Mouse (Mus musculus) CH12.LX (cell line): Measurements from ENCODE around the gene Mapk11. TPM values are rescaled to one million over a fixed set of nuclear protein-coding genes. Genes with fewer than 3 reads are reported as not detected.

Experiments used
- DNase-seq: peaks from one replicate; pipeline ENCODE4 v3.0.0-alpha.2; 2013; ENCODE audit errors: extremely low read depth
- H3K27ac ChIP-seq: 2 replicates; pipeline ENCODE4 v1.5.1; 2012; ENCODE audit warnings: low read depth, mild to moderate bottlenecking, control low read depth, moderate library complexity; ENCODE audit not compliant: insufficient read depth
- H3K27me3 ChIP-seq: replicated peaks from 2 replicates; pipeline ENCODE3; 2012; ENCODE audit warnings: inconsistent platforms
- H3K36me3 ChIP-seq, 2 experiments: replicated peaks in 1 of 2; 2 replicates each; pipeline versions ENCODE3 to v1.6.1; 2012; ENCODE audit warnings: inconsistent platforms in 1 of 2, low read length in 1 of 2, mild to moderate bottlenecking in 1 of 2, mixed read lengths in 1 of 2, moderate library complexity in 1 of 2; ENCODE audit not compliant: control insufficient read depth in 1 of 2, insufficient read depth in 1 of 2
- H3K4me1 ChIP-seq, 2 experiments: 2 replicates each; pipeline ENCODE4 v1.6.1; 2012; ENCODE audit warnings: inconsistent platforms in 1 of 2, moderate library complexity in 1 of 2; ENCODE audit not compliant: insufficient read depth in 2 of 2, control insufficient read depth in 1 of 2
- H3K4me2 ChIP-seq: 2 replicates; pipeline ENCODE4 v1.6.1; 2012; ENCODE audit warnings: low read depth, mild to moderate bottlenecking, control low read depth; ENCODE audit not compliant: poor library complexity, insufficient read depth, severe bottlenecking
- H3K4me3 ChIP-seq, 3 experiments: fragments of 150-350 bp in 1 of 3; sonication (generic) in 1 of 3; replicated peaks in 1 of 3; 2 replicates each; pipeline versions ENCODE3 to v1.5.1; 2011 to 2012; ENCODE audit warnings: low read depth in 2 of 3, low read length in 2 of 3, mild to moderate bottlenecking in 2 of 3, moderate library complexity in 2 of 3, control low read depth in 1 of 3, improper control_type of control experiment in 1 of 3, inconsistent platforms in 1 of 3, mixed read lengths in 1 of 3; ENCODE audit not compliant: poor library complexity in 1 of 3
- H3K79me2 ChIP-seq: replicated peaks from 2 replicates; pipeline ENCODE4 v1.6.1; 2012; ENCODE audit warnings: mild to moderate bottlenecking, moderate library complexity; ENCODE audit not compliant: control insufficient read depth, poor library complexity, insufficient read depth, severe bottlenecking; ENCODE audit errors: extremely low read depth
- H3K9ac ChIP-seq: 2 replicates; pipeline ENCODE4 v1.6.1; 2012; ENCODE audit warnings: low read depth, mild to moderate bottlenecking, control low read depth, moderate library complexity; ENCODE audit not compliant: insufficient read depth
- H3K9me3 ChIP-seq: replicated peaks from 2 replicates; pipeline ENCODE3; 2012; ENCODE audit warnings: low read length, inconsistent platforms, mixed read lengths
- BHLHE40 ChIP-seq: IDR thresholded peaks from 2 replicates; pipeline ENCODE4 v1.6.1; 2011; ENCODE audit warnings: mild to moderate bottlenecking, low read depth, low read length, improper control_type of control experiment
- CHD1 ChIP-seq: IDR thresholded peaks from 2 replicates; pipeline ENCODE4 v1.6.1; 2012; ENCODE audit warnings: low read depth, low read length, improper control_type of control experiment, inconsistent platforms
- CHD2 ChIP-seq: IDR thresholded peaks from 2 replicates; pipeline ENCODE4 v1.6.1; 2011; ENCODE audit warnings: low read length, improper control_type of control experiment
- CTCF ChIP-seq, 2 experiments: IDR thresholded peaks in 1 of 2; conservative IDR thresholded peaks in 1 of 2; 2 replicates each; pipeline ENCODE4 v1.5.1; 2011 to 2012; ENCODE audit warnings: low read depth in 2 of 2, low read length in 2 of 2, improper control_type of control experiment in 1 of 2, inconsistent platforms in 1 of 2, mild to moderate bottlenecking in 1 of 2, moderate library complexity in 1 of 2
- ELF1 ChIP-seq: IDR thresholded peaks from 2 replicates; pipeline ENCODE4 v1.6.1; 2014; ENCODE audit warnings: low read depth, mild to moderate bottlenecking, inconsistent platforms, low read length, improper control_type of control experiment
- GABPA ChIP-seq: IDR thresholded peaks from 2 replicates; pipeline ENCODE4 v1.6.1; 2012; ENCODE audit warnings: low read depth, low read length, improper control_type of control experiment, inconsistent platforms; ENCODE audit not compliant: insufficient replicate concordance
- IRF4 ChIP-seq: IDR thresholded peaks from 2 replicates; pipeline ENCODE4 v1.6.1; 2014; ENCODE audit warnings: low read depth, mild to moderate bottlenecking, inconsistent platforms, low read length, improper control_type of control experiment
- JUN ChIP-seq: IDR thresholded peaks from 2 replicates; pipeline ENCODE4 v1.6.1; 2011; ENCODE audit warnings: low read depth, mild to moderate bottlenecking, low read length, improper control_type of control experiment, moderate library complexity; ENCODE audit not compliant: insufficient read depth
- KAT2A ChIP-seq: IDR thresholded peaks from 2 replicates; pipeline ENCODE4 v1.6.1; 2012; ENCODE audit warnings: low read length, improper control_type of control experiment, inconsistent platforms; ENCODE audit not compliant: insufficient replicate concordance
- MAFK ChIP-seq: IDR thresholded peaks from 2 replicates; pipeline ENCODE4 v1.6.1; 2011; ENCODE audit warnings: low read length, improper control_type of control experiment; ENCODE audit not compliant: insufficient replicate concordance
- MAZ ChIP-seq: IDR thresholded peaks from 2 replicates; pipeline ENCODE4 v1.6.1; 2012; ENCODE audit warnings: low read depth, mild to moderate bottlenecking, inconsistent platforms, low read length, improper control_type of control experiment, moderate library complexity
- MXI1 ChIP-seq: IDR thresholded peaks from 2 replicates; pipeline ENCODE4 v1.6.1; 2011; ENCODE audit warnings: mild to moderate bottlenecking, low read depth, low read length, improper control_type of control experiment
- POLR2AphosphoS2 ChIP-seq: IDR thresholded peaks from 2 replicates; pipeline ENCODE4 v1.6.1; 2011; ENCODE audit warnings: low read depth, low read length, improper control_type of control experiment
- RAD21 ChIP-seq: IDR thresholded peaks from 2 replicates; pipeline ENCODE4 v1.6.1; 2011; ENCODE audit warnings: low read depth, mild to moderate bottlenecking, low read length, improper control_type of control experiment, moderate library complexity
- SIN3A ChIP-seq: IDR thresholded peaks from 2 replicates; pipeline ENCODE4 v1.6.1; 2012; ENCODE audit warnings: low read length, improper control_type of control experiment, inconsistent platforms
- TBP ChIP-seq: conservative IDR thresholded peaks from 2 replicates; pipeline ENCODE4 v1.6.1; 2011; ENCODE audit warnings: low read depth, low read length, improper control_type of control experiment
- UBTF ChIP-seq: IDR thresholded peaks from 2 replicates; pipeline ENCODE4 v1.6.1; 2012; ENCODE audit warnings: low read depth, mild to moderate bottlenecking, inconsistent platforms, low read length, improper control_type of control experiment, moderate library complexity
- ZC3H11A ChIP-seq: IDR thresholded peaks from 2 replicates; pipeline ENCODE4 v1.6.1; 2012; ENCODE audit warnings: low read depth, mild to moderate bottlenecking, inconsistent platforms, low read length, improper control_type of control experiment
- ZKSCAN1 ChIP-seq: IDR thresholded peaks from 2 replicates; pipeline ENCODE4 v1.6.1; 2012; ENCODE audit warnings: low read depth, inconsistent platforms, low read length, improper control_type of control experiment, borderline replicate concordance
- ZMIZ1 ChIP-seq: IDR thresholded peaks from 2 replicates; pipeline ENCODE4 v1.6.1; 2012; ENCODE audit warnings: low read depth, mild to moderate bottlenecking, inconsistent platforms, low read length, improper control_type of control experiment
- dilution Hi-C: fragments of 300-500 bp; cut with MboI; formaldehyde crosslinking; loops from 2 replicates; pipeline ENCODE4 v1.14.3; 2020; ENCODE audit warnings: low sequenced_read_pairs; ENCODE audit not compliant: extremely low pct_unique_long_range_greater_than_20kb, extremely low pct_ligation_motif_present
- in situ Hi-C: fragments of 300-500 bp; cut with MboI; formaldehyde crosslinking; loops from 3 replicates; pipeline ENCODE4 v1.14.3; 2019; ENCODE audit warnings: low sequenced_read_pairs, low pct_ligation_motif_present, low pct_unique_long_range_greater_than_20kb, mixed read lengths
- polyA plus RNA-seq: library from polyadenylated mRNA; unstranded; fragments of >175 nt; gene quantifications from 2 replicates; pipeline ENCODE4 v1.2.1, GENCODE M21; 2012; ENCODE audit warnings: low read depth; ENCODE audit not compliant: insufficient read length
- total RNA-seq, 2 experiments: library from RNA; depleted of rRNA; stranded (reverse); fragments of 300-350 nt in 1 of 2; fragments of >200 nt in 1 of 2; gene quantifications; 2 replicates each; pipeline ENCODE4 v1.2.3; 2012 to 2014

Gene Mapk11
- total and polyA plus RNA-seq, 3 experiments = 3.9 to 11.4 (median 5.3) TPM

GRCm38 (mm10) chr15:89100823-89101222, 48.6 kb downstream of the Mapk11 start:
- Histone ChIP-seq H3K79me2 (no peaks in the 10 kb centered on the region), H3K4me3 (no peak overlapping the region)

GRCm38 (mm10) chr15:89098616-89099015, 50.8 kb downstream of the Mapk11 start:
- Histone ChIP-seq H3K4me1 (no peaks in the 10 kb centered on the region), H3K27me3 (no peaks in the 10 kb centered on the region), H3K36me3 (peaks cover 95 to 98% of the 10 kb centered on the region in 2 experiments), H3K9me3 (no peaks in the 10 kb centered on the region), H3K79me2 (no peaks in the 10 kb centered on the region), H3K4me3 (no peak overlapping the region), H3K9ac (no peak overlapping the region), H3K27ac (no peak overlapping the region), H3K4me2 (no peak overlapping the region)
- DNase-seq = no peak
- TF ChIP-seq IRF4 (no peak), BHLHE40 (no peak), TBP (no peak), RAD21 (no peak), ZKSCAN1 (no peak)
- dilution Hi-C loops = no loop called here
- in situ Hi-C loops = no loop called here

More at GRCm38 (mm10) chr15:89100823-89101222, 48.6 kb downstream of the Mapk11 start:
- H3K9ac ChIP-seq = no peak overlapping the region
- TF ChIP-seq ZC3H11A (no peak), TBP (no peak), CHD2 (no peak), POLR2AphosphoS2 (no peak), SIN3A (no peak), CTCF (conservative IDR thresholded peaks at IDR 0.05 in 1 of 2, IDR thresholded peaks at IDR 0.05 in 1 of 2; ENCODE audit: low read depth in 2 of 2, low read length in 2 of 2) (no peak), ELF1 (no peak), MAFK (no peak), ZMIZ1 (no peak), JUN (no peak), KAT2A (no peak), MXI1 (no peak), GABPA (no peak), CHD1 (no peak), MAZ (no peak), UBTF (no peak)
- dilution Hi-C loops = no loop called here
- H3K27ac ChIP-seq = no peak overlapping the region
- H3K4me1 ChIP-seq = no peaks in the 10 kb centered on the region
- no peak for DNase-seq
- no peak overlapping the region for H3K4me2 ChIP-seq
- no peaks in the 10 kb centered on the region for H3K27me3 ChIP-seq
- H3K9me3 ChIP-seq = no peaks in the 10 kb centered on the region
- in situ Hi-C loops = loop anchor here (25.0 kb wide), 1 partner anchor 261 kb away; the partner anchor contains the start of genes Lmf2, Ncaph2 and Sco2
- H3K36me3 ChIP-seq = peaks cover 93 to 98% of the 10 kb centered on the region in 2 experiments
